Mouse (Mus musculus) stomach, postnatal 0 days (tissue): ENCODE data around the gene BC030867.

Source experiments
- CTCF ChIP-seq: IDR thresholded peaks from 2 replicates; pipeline ENCODE4 v1.5.1; 2016; ENCODE audit warnings: antibody characterized with exemption, low read depth, mild to moderate bottlenecking, moderate library complexity
- EP300 ChIP-seq: optimal IDR thresholded peaks from 2 replicates; pipeline ENCODE3; 2016; ENCODE audit warnings: antibody characterized with exemption

GRCm38 (mm10) chr11:102236022-102236421, 12.7 kb upstream of the BC030867 start:
- TF ChIP-seq CTCF (no peak), EP300 (no peak)
